Mouse (Mus musculus): ENCODE data around the gene Inf2.

Inf2 gene

GRCm38 (mm10) chr12:112594989-112595388 lies 6.4 kb downstream of the Inf2 start:
- DNase-seq (ENCODE audit: low spot score in 2 of 2), result no peak

GRCm38 (mm10) chr12:112595626-112596025 lies 7.0 kb downstream of the Inf2 start:
- no peak for DNase-seq (ENCODE audit: low spot score in 2 of 2)

DNA sequence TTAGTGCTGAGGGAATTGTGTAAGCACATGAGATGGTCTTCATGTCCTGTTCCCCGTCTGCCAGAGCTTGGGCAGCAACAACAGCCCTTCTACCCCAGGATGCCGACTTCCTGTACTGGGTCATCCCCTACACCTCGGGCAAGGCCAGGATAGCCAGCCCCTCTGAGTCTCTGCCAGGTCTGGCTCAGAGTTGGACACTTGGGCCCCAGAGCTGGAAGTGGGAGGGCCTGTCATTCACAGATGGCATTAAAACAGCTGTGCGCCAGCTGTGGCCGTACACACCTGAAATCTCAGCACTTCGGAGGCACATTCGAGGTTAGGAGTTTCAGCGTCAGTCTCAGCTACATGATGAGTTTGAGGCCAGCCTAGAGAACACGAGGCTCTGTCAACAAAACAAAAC lies 7.9 kb downstream of the Inf2 start:
- no peak for DNase-seq (ENCODE audit: low spot score in 2 of 2)

DNA sequence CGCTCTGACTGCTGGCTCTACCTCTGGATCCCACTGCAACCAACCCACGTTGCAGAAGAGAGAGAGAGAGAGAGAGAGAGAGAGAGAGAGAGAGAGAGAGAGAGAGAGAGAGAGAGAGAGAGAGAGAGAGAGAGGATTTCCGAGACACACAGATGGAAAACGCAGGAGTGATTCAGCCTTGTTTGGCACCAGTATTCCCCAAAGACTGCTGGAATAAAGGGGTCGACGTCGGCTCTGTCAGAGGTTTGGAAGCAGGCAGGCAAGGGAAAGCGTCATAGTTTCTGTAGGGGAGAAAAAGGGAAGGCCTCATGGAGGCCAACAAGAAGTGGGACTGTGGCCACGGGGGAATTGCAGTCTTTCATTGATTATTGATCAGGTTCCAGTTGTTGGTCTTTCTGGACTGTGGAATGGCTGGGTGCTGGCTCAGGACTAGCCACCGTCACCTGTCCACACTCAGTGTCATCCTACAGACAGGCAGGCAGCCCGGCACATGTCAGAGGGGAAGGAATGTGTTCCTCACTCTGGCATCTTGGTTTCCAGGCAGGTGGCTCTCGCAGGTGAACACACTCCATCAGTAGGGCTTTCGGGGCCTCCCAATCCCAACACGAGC lies 8.4 kb downstream of the Inf2 start:
- DNase-seq (ENCODE audit: low spot score in 2 of 2), result no peak

- no peak for DNase-seq (ENCODE audit: low spot score in 2 of 2)
Observed at GRCm38 (mm10) chr12:112597618-112598017, 9.0 kb downstream of the Inf2 start.

DNA sequence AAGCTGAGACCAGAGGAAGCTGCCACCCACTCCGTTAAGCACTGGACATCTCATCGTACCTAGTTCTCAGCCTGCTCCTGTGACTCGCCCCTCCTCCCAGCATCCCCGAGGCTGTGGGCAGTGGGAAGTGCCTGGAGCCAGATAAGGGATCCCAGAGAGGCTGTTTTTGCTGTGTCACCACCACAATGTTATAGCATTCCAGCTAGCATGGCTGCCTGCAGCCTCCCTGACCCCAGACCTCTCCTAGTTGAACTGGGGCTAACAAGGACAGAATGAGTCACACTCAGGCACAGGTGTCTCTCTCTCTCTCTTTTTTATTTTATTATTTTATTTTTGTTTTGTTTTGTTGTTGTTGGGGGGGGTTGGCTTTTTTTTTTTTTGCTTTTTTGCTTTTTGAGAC lies 10.6 kb downstream of the Inf2 start:
- DNase-seq (ENCODE audit: low spot score in 2 of 2), result no peak

- no peak for DNase-seq (ENCODE audit: low spot score in 2 of 2)
Observed at GRCm38 (mm10) chr12:112599942-112600611, 11.5 kb downstream of the Inf2 start.

DNA sequence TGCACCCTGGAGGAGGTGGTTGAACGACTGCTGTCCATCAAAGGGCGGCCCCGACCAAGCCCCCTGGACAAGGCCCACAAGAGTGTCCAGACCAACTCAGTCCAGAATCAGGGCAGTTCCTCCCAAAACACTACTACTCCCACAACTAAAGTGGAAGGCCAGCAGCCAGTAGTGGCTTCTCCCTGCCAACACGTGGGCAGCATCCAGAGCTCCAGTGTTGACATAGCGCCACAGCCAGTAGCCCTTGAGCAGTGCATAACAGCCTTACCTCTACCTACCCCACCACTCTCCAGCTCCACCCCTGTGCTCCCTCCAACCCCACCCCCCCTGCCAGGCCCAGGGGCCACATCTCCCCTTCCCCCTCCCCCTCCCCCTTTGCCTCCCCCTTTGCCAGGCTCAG lies 15.4 kb downstream of the Inf2 start:
- DNase-seq (ENCODE audit: low spot score in 2 of 2), result no peak

DNA sequence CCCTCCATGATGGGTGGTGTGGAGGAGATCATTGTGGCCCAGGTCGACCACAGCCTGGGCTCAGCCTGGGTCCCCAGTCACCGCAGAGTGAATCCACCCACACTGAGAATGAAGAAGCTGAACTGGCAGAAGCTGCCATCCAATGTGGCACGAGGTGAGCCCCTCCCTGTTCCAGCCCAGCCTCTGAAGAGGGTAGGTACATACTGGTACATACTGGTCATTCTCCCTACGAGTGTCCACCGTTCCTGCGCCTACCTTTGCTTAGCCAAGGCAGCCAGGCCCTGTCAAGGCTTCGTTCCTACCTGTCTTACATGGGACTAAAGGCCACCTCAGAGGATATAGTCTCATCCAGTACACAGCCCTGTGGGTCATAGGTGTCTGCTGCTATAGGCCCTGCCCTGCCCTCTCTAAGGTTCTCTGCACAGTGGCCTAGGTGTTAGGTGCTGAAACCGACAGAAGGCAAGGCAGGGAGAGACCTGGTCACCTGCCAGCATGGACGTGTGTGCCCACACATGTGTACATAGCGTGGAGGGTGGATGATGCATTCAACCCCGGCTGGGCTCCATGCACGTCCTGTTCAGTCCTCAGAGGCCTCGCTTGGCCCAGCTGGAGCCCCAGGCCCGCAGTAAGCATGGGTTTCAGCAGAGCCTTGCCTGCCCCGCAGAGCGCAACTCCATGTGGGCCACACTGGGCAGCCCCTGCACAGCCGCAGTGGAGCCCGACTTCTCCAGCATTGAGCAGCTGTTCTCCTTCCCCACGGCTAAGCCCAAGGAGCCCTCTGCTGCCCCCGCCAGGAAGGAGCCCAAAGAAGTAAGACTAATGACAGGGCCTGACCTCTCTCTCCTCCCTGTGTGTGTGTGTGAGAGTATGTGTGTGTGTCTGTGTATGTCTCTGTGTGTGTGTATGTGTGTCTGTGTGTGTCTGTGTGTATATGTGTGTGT lies 16.4 kb downstream of the Inf2 start:
- no peak for DNase-seq (ENCODE audit: low spot score in 2 of 2)

- peak; percentile 51 to 71 for DNase-seq (ENCODE audit: low spot score in 2 of 2)
Observed at GRCm38 (mm10) chr12:112605766-112606165, 17.2 kb downstream of the Inf2 start.

- no peak for DNase-seq (ENCODE audit: low spot score in 2 of 2)
Observed at GRCm38 (mm10) chr12:112606998-112607397, 18.4 kb downstream of the Inf2 start.

DNA sequence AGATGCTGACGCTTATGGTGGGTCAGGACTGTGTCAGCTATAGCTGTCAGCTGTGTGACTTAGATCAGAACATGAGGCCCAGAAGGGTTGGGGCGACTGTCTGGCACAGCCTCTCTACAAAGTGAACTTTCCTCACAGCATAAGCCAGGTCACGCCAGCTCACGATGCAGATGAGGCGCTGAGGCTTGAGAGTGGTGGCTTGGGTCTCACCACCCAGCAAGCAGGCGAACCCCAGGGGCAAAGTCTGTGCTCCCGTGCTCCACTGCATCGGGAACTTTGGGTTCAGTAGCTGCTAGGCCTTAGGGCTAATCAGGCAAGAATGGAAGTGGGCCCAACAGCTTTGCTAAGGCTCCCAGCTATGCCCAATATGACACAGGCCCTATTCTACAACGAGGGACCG lies 20.4 kb downstream of the Inf2 start:
- DNase-seq (ENCODE audit: low spot score in 2 of 2), result no peak

DNA sequence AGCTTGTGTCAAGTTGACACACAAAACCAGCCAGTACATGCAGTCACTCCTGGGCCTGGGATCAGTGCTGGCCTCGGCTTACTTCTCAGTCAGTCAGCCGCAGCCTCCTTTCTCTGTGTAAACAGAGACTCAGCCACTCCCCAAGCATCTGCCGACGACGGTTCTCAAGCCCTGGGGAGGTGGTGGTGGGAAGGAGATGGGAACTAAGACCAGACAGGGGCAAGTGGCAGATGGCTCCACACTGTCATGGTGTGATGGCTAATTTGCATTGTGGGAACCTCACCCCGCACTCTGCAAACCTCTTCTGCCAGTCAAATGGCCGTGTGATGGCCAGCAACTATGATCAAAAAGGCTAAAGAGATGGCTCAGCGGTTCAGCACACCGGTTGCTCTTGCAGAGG lies 28.1 kb downstream of the Inf2 start:
- DNase-seq (ENCODE audit: low spot score in 2 of 2), result no peak

DNA sequence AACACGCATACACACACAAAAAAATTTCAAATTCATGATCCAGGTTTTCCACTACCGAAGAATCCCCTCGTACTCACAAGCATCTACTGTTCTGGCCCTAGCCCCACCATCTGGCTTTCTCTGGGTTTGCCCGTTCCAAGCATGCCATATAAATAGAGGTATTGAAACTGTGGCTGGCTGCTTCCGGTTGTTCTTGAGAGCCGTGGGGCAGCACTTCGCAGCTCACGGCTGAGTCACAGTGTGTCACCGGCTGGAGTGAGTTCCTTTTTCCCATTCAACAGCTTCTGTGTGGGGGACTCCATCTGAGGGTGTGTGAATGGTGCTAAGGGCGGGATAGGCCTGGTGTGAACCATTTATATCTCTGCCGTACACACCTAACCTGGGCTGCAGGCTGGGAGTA lies 28.6 kb downstream of the Inf2 start:
- DNase-seq (ENCODE audit: low spot score in 2 of 2), result no peak

GRCm38 (mm10) chr12:112617898-112618380 lies 29.4 kb downstream of the Inf2 start:
- DNase-seq (ENCODE audit: low spot score in 2 of 2), result peak; percentile 58 to 76

DNA sequence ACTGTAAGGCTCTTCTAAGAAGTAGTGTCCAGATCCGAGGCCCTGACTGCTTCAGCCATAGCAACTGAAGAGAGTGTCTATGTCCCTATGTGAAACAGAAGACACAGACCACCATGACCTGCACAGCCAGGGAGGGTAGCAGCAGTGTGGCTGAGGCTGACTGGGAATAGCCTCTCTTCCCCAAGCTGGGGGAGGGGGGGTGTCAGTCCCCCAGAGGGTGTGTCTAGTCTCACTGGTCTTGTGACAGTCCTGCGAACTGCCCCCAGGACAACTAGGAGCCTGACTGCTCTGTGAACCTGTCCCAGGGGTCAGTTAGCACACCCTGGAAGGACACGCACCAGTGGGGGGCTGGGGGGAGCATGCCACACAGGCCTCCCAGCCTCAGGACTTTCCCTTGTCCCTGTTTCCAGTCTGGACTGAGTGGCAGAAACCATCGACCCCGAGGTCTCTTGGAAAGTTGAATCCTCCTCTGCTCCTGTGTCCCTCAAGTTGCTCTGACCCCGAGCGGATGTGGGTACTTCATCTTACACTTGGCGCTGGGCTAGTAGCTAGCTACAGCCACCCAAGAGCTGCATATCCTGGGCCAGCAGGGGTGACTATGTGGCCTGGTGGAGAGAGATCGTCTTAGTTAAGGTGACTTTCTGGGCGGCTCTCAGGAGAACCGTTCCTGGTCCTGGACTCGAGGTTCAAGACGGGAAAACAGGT lies 30.5 kb downstream of the Inf2 start:
- DNase-seq (ENCODE audit: low spot score in 2 of 2), result no peak

DNA sequence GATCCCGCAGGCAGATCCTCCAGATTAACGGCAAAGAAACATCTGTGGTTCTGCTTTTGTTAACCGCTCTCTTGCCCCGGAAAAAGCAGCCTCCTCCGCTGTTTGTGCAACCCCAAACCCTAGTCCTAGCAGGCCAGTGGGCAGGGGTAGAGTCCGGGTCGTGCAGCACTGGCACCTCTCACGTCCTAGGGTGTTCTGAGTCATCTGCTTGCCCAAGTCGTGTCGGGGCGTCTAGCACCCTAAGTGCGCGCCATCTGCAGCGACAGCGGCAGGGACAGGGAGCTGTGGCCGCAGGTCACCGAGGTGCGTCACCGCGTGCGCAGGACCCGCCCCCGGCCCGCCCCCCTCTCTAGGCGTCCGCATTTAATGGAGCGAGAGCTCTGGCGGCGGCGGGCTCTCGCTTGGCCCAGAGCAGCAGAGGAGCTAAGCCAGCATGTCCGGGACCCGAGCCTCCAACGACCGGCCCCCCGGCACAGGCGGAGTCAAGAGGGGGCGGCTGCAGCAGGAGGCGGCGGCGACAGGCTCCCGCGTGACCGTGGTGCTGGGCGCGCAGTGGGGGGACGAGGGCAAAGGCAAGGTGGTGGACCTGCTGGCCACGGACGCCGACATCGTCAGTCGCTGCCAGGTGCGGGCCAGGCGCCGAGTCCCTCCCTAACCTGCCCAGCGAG lies 31.2 kb downstream of the Inf2 start, which contains the start of gene Adssl1:
Gene Adssl1 (plus strand): TSS at position 360 of the 668 bp plus-strand sequence.
- DNase-seq (ENCODE audit: low spot score in 2 of 2), result peak; percentile 23 to 35

DNA sequence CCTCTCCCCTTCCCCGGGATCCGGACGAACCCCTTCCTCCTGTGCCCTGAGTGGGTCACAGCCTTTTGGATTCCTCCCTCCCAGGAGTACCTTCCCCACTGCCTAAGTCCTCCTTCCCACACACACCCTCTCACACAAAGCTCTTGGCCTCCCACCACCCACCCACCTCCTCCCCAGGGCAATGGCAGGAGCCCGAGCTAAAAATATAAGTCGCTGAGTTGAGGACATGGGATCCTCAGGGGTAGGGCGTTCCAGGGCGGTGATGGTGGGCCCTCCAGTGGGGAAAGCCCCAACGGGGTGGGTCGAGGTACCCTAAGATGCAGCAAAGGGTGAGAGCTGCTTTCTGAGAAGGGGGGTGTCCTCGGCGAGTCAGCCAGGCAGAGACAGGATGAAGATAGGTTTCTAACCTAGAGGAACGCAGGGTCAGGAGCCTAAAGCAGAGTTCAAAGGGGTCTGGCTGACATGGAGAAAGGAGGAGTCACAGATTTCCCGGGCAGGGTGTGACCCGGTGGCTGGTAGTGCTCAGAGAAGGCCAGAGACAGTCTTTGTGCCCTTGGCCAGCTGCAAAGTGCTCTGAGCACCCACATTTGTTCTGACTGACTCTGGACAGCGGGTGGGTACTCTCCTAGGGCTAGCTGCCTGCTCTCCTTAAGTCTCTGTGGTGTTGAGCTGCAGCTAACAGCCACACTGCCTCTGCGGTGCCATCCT lies 31.9 kb downstream of the Inf2 start:
- DNase-seq (ENCODE audit: low spot score in 2 of 2), result no peak

DNA sequence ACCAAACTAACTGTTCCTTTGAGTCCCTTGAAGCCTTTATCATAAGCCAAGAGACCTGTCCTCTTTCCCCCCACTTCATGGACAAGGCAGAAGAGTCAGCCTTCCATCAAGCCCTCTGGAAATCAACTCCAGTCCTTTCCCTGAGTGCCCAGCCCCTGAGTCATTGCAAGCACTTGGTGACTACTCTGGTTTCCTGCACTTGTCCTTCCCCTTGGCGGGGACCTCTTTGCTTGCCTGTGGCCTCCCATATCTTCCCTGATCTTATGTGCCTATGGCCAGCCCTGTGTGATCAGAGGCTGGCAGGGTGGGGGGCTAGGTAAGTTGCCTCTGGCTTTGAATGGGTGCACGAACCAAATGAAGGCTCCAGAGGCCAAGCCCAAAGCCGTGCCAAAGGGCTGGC lies 33.3 kb downstream of the Inf2 start:
- DNase-seq (ENCODE audit: low spot score in 2 of 2), result no peak

GRCm38 (mm10) chr12:112623742-112624141 lies 35.2 kb downstream of the Inf2 start:
- peak in 1 of 2 experiments; percentile 55 for DNase-seq (ENCODE audit: low spot score in 2 of 2)

GRCm38 (mm10) chr12:112625700-112626099 lies 37.1 kb downstream of the Inf2 start:
- DNase-seq (ENCODE audit: low spot score in 2 of 2), result no peak

Measured in spleen, postnatal 14 days (tissue).